Mouse (Mus musculus) G1E-ER4 (cell line): Measurements from ENCODE around the gene Hist1h2be. TPM values are rescaled to one million over a fixed set of nuclear protein-coding genes. Genes with fewer than 3 reads are reported as not detected.
"Not testable (repeated sequence)": the region's sequence is repeated elsewhere in the genome, so short reads cannot be mapped to it uniquely, and the experiment has no call there.

Source experiments
- GATA1 ChIP-seq: IDR thresholded peaks from one replicate; pipeline ENCODE4 v1.8.0; 2012; ENCODE audit warnings: low read length, inconsistent platforms
- polyA plus RNA-seq: library from polyadenylated mRNA; stranded (reverse); fragments of >175 nt; gene quantifications from 2 replicates; pipeline ENCODE4 v1.2.3, GENCODE M21; 2012

Gene Hist1h2be
- polyA plus RNA-seq = 0.92 and 1.2 TPM in 2 replicates

DNA sequence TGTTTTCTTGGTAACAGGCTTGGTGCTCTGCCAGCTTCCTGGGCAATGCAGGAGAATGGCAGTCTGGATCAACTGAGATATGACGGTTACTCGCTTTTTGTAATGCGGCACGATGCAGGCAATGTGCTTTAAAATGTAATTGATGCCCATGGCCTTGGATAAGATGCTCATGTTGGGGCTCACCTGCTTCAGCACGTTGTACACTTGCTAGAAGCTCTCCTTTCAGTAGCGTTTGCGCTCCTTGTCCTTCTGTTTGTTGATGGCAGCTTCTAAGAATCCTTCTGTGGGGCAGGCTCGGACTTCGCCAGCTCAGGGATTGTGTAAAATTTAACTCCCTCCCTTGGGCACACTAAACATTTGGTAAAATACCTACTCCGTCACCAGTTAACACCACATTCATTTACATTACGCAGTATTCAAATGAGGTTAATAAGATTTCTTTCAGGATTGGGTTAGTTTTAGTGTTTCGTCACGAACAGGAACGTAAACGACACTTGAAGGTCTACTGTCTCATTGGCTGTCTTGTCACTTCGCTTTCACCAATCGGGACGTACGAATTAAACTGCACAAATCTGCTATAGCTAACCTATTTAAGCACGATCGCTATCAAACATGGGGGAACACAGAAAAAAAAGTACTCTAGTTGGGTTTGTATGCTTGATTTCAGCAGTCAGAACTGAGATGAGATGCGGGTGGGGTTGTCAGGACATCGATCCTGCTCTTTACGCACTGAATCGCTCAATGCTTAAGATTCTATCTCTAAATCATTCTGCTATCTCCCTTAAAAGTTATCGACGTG is at the start of gene Hist1h2be:
Hist1h2be (minus strand) TSS at position 392 of the 799 bp plus-strand sequence.
- peak; percentile 76 for TF ChIP-seq GATA1

DNA sequence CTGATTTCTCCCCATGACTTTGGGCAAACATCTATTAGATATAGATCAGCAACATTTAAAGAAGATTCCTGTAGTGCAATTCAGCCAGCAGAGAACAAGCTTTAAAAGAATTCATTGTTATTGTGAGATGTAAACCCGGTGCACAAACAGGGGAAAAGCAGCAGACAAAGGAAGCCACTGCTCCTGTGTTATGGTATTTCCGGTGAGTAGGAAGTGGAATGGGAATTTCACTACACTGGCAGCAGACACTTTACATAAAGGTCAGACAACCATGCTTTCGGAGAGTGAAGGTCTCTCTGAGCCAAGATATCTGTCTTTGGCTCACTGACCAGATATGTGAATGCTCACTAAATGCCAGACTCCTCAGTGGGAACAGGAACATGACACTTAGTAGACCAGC is 41.6 kb upstream of the Hist1h2be start:
- no peak for TF ChIP-seq GATA1

DNA sequence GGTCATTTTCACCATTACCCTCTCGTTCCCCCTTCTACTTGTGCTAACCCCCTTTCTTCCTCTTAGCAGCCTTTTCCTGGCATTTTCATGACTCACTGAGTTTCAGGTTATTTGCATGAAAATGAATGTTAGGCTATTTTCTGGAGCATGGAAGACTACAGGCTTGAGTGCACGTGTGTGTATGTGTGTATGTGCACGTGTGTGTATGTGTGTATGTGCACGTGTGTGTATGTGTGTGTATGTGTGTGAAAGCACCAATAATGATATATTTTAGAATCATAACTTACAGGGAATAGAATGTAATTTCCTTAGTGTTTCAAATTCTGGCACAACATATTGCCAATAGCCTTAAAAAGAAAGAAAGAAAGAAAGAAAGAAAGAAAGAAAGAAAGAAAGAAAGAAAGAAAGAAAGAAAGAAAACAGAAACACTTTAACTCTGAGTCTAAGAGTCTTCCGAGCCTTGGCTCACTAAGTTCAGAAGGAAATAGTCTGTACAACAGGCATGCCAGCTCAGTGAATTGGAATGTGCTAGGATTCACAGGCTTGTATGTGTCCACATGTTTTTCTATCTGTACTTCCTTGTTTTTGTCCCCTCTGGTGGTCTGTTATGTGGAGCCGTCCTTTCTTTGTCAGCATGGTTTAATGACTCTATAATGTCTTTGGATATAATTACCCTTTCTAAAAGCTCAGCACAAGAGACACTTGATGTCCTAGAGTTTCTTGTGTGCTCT is 38.9 kb upstream of the Hist1h2be start:
- TF ChIP-seq GATA1 = no peak

DNA sequence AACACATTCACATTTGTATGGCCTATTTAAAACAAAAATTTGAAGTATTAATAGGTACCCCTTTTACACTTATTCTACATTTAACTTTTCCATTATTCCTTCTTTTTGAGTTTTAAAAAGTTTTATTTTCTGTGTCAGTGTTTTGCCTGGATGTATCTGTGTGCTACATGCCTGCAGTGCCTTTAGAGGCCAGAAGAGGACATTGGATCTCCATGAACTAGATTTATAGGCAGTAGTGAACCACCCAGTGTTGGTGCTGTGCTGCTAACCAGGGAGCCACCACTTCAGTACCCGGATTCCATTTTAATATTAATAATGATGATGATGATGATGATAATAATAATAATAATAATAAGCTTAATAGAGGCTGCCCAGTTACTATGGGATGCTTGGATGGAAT is 9.7 kb upstream of the Hist1h2be start:
- TF ChIP-seq GATA1 = no peak

DNA sequence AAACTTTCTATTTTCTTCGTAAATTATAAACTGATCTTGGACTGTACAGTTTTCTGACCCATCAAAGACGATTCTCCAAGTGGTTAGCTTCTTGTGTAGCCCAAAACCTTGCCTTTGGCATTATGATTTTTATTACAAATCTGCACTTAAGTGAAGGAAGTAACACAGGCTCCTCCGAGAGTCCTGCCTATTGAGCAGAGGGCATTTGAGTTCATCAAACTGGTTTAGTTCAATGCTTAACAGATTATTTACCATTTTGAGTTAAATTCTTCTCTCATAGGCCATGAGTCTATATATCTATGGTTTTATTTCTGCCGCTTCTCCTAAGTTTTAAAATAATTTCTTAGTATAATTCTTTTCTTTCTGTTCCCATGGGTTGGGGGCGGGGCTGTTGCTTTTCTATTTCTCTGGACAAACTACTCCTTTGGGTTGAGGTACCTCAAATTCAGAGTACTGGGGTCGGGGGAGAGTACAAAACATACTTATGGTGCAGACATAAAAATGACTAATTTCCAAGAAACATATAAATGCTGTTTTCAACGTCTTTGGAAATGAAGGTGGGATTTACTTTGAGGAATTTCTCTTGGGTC is 2.0 kb upstream of the Hist1h2be start:
- TF ChIP-seq GATA1 = no peak

DNA sequence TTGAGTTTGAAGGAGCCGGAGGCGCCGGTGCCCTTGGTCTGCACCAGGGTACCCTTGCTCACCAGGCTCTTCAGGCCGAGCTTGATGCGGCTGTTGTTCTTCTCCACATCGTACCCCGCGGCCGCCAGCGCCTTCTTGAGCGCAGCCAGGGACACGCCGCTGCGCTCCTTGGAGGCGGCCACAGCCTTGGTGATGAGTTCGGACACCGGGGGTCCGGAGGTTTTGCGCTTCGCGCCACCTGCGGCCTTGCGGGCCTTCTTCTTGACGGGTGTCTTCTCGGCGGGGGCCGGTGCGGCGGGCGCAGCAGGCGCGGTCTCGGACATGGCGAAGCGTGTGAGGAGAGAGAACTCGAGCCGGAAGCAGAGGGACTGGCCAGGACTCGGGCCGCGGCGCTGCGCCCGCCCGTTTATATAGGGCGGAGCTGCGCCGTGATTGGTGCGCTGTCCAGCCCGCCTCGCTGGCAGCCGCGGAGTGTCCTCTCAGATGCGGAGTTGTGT is 1.3 kb upstream of the Hist1h2be start, which contains the start of gene Hist1h1e:
Hist1h1e (minus strand) TSS at position 384 of the 497 bp plus-strand sequence.
- not testable (repeated sequence) for TF ChIP-seq GATA1

DNA sequence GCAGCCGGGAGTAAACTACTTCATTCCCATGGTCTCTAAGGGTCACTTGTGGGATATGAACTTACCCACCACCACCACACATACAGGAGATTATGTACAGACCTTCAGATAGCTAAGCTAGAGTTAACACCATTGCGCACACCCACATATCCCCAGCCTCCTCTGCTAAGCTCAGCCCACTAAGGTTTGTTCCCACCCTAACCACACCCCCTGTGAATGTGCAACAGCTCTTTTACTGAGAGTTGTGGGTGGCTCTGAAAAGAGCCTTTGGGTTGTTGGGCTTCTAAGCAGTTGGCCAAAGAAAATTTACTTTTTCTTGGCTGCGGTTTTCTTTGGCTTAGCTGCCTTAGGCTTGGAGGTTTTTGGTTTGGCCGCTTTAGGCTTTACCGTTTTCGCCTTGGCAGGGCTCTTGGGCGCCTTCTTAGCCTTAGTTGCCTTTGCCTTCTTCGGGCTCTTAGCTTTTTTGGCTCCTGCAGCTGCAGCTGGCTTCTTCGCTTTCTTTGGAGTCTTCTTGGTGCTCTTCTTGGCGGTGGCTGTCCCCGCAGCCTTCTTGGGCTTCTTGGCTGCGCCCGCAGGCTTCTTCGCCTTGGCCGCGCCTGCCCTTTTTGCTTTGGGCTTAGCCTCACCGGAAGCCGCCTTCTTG is 729 bp upstream of the Hist1h2be start:
- no peak for TF ChIP-seq GATA1

DNA sequence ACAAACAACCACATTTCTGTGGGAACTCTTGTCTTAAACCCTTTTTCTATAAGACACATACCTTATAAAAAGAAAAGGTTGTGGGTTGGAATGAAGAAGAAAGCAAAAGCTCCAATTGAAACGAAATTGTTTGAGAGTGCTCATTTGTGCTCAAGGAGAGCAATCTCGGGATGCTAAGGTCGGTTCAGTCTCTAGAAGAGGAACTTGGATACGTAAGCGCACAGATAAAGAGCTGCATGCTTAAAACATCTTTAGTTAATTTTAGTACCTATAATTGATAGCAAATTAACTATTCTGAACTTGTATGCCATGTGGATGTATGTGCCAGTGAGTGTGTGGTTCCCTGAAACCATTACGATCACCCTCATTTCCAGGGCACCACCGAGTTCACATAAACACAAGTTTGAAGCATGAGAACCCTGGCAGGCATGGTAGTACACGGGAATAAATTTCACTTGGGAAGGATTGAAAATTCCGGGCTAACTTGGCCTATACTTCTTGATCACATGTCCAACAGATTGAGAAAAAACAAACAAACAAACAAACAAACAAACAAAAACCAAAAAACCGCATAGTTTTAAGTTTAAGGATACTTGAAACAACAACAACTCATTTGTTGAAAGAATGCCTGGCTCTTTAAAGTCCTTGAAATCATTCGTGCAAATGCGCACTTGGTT is 730 bp downstream of the Hist1h2be start:
- TF ChIP-seq GATA1 = no peak

DNA sequence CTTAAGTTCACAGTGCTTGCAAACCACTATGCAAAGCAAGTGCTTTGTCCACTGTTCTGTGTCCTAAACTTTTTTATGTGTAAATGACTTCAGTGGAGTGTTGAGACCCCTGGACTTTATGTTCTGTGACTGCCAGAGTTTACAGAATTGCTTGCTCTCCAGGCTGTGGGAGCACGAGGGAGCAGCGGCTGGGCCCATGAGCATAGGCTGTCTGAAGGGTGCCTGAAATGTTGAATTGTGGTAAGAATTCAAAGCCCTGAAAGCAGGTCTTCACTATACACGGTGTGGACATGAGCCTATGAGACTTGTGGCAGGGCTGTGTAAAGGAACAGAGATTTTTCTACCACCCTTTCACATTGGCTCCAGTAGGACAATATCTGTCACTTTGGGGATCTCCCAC is 9.3 kb downstream of the Hist1h2be start:
- TF ChIP-seq GATA1 = no peak

DNA sequence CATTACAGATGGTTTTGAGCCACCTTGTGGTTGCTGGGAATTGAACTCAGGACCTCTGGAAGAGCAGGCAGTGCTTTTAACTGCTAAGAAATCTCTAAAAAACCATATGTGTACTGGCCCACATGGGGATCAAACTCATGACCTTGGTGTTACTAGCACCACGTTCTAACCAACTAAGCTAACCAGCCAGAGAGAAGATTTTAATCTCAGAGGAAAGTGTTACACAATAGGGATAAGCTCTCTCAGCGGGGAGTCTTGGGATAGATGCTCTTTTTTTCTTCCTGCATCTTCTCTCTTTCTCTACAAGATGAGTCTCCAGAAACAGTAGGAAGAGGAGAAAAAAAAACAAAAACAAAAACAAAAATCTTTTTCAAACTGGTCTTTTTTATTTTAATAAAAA is 10.5 kb downstream of the Hist1h2be start:
- no peak for TF ChIP-seq GATA1

DNA sequence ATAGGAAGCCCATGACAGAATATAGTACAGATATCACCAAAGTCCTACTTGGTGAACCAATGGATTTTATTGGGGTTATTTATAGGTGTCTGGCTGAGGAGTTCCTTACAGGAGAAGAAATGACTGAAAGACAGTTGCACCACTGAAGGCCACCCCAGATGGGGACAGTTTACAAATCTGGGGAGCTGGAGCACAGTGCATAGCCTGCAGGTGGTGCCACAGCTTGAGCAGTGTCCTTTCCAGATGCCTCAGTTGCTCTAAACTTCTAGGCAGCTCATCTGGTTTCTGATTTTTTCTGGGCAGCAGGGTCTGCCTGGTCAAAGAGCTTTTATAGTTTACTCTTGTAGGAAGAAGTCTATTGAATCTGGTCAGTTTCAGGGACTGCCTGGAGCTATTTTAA is 11.1 kb downstream of the Hist1h2be start:
- no peak for TF ChIP-seq GATA1

DNA sequence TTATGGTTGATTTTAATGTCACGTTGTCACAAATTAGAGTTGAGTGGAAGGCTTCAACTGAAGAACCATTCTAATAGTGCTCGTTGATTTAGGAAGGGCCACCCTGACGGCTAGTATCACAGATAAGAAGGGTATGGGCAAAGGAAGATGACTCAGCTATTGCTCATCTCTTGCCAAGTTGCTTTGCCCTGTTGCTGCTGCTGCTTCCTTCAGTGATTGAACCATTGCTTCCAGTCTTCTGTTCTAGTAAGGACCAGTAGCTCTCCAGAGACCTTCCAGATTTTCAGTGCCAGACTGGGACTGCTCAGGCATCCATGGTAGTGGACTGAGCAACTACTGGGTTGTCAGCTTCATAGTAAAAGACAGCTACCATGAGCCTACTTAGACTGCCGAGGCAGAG is 11.7 kb downstream of the Hist1h2be start:
- peak; percentile 24 for TF ChIP-seq GATA1

DNA sequence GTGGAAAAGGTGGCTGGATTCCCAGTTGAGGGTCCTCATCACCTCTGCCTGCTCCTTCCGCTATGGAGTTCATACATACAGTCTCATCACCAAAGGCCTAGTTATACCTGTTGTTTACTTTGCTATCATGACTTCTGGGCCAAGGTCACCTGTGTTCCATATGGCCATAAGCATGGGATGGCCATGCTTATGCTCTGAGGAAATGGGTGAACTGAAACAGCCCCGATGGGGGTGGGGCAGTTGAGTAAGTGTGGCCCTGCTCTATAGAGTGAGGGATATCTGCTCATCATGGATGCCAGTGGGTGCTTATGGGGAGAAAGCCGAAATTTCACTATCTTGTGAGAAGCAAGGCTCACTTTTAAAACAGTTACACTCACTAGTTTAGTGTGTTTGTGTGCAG is 15.9 kb downstream of the Hist1h2be start:
- no peak for TF ChIP-seq GATA1

DNA sequence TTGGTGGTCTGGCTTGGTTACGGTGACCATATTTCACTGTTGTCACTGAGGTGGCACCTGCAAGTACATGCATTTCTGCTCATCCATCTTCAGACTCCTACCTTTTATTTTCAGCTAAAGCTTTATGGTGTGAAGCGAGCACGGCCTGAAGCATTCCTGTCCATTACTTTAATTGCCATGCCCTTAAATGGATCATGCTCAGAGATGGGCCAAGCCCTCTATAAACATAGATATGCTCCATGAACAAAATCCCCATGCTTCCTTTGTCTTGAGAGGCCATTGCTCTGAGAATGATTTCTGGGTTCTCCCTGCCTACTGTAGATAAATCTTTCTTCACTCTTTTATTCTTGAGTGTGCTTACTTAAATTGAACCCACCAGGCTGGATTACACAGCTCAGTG is 16.5 kb downstream of the Hist1h2be start:
- no peak for TF ChIP-seq GATA1

DNA sequence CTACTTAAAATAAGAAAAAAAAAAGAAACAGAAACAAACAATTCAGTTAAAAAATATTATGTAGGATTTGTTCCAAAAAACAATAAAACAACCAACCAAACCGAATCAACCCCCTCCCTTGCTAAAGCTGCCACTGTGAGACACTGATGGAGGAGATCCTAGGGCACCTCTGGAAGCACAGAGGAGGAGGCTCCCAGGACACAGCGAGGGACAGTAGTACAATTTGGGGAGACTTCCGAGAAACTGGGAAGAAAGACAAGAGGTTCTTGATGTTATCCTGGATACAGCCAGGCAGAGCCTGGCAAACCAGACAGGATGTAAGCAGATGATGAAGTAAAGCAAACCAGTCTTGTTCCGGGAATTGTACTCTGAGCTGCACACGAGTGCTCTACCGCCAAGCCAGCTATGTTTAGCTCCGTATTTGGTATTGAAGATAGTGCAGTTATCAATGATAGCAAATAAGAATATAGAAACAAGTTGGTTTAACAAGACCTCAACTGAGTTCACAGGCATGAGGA is 17.7 kb downstream of the Hist1h2be start:
- TF ChIP-seq GATA1 = no peak
